Mouse (Mus musculus): Measurements from ENCODE around the gene Lat. TPM values are rescaled to one million over a fixed set of nuclear protein-coding genes. Genes with fewer than 3 reads are reported as not detected.
"Not testable (repeated sequence)": the region's sequence is repeated elsewhere in the genome, so short reads cannot be mapped to it uniquely, and the experiment has no call there.

Gene Lat
- 3.0 and 3.1 TPM in 2 replicates for polyA plus RNA-seq (2015; fragmentation: Nextera tagmentation; extraction: Ambion mirVana)

- Histone ChIP-seq H3K27ac (replicated peaks) (no peak within 1 kb of the TSS), H3K4me2 (peak within 1 kb of the TSS; percentile 36), H3K9ac (0 out of 2 replicates have a peak within 1 kb of the TSS, but pooled peaks have one; percentile 24), H3K4me3 (peak within 1 kb of the TSS; percentile 13; the same call in 1 of the 2 replicates), H3K4me1 (0 out of 2 replicates have a peak, but pooled peaks cover 8% of the 10 kb centered on the region), H3K36me3 (peaks cover 51% of the 10 kb centered on the region), H3K9me3 (no peaks in the 10 kb centered on the region), H3K27me3 (replicated peaks) (no peaks in the 10 kb centered on the region)
- no peak for ATAC-seq (ENCODE audit: extremely low read depth, insufficient number of reproducible peaks, low FRiP score, low TSS enrichment)
- WGBS = 53% methylated on average over 13 of the region's 13 CpGs
Observed at GRCm38 (mm10) chr7:126369393-126369792, at the start of gene Lat. Gene Lat (minus strand): TSS chr7:126369570.

- 0 out of 2 replicates have a peak, but pooled peaks cover 6% of the 10 kb centered on the region for H3K27me3 ChIP-seq (replicated peaks)
- H3K9me3 ChIP-seq = no peaks in the 10 kb centered on the region
- no peak overlapping the region for H3K9ac ChIP-seq
- WGBS = 55% methylated on average over 3 of the region's 3 CpGs
- ATAC-seq (ENCODE audit: extremely low read depth, insufficient number of reproducible peaks, low FRiP score, low TSS enrichment) = no peak
- H3K4me3 ChIP-seq = no peak overlapping the region
- no peak overlapping the region for H3K27ac ChIP-seq (replicated peaks)
- H3K36me3 ChIP-seq = no peaks in the 10 kb centered on the region
- no peak overlapping the region for H3K4me2 ChIP-seq
- no peaks in the 10 kb centered on the region for H3K4me1 ChIP-seq
Observed at GRCm38 (mm10) chr7:126418496-126418895, 49.1 kb upstream of the Lat start.

- Histone ChIP-seq H3K4me1 (no peaks in the 10 kb centered on the region), H3K4me2 (no peak overlapping the region), H3K36me3 (no peaks in the 10 kb centered on the region), H3K27me3 (replicated peaks) (0 out of 2 replicates have a peak, but pooled peaks cover 6% of the 10 kb centered on the region), H3K9me3 (no peaks in the 10 kb centered on the region), H3K9ac (no peak overlapping the region), H3K27ac (replicated peaks) (no peak overlapping the region), H3K4me3 (no peak overlapping the region)
- ATAC-seq (ENCODE audit: extremely low read depth, insufficient number of reproducible peaks, low FRiP score, low TSS enrichment) = no peak
- 80% methylated on average over 4 of the region's 4 CpGs for WGBS
Observed at GRCm38 (mm10) chr7:126417606-126418005, 48.2 kb upstream of the Lat start.

GRCm38 (mm10) chr7:126417045-126417444, 47.7 kb upstream of the Lat start:
- 48% methylated on average over 8 of the region's 8 CpGs for WGBS
- no peak overlapping the region for H3K4me3 ChIP-seq
- H3K4me1 ChIP-seq = no peaks in the 10 kb centered on the region
- no peak overlapping the region for H3K4me2 ChIP-seq
- no peak overlapping the region for H3K9ac ChIP-seq
- H3K9me3 ChIP-seq = no peaks in the 10 kb centered on the region
- 0 out of 2 replicates have a peak, but pooled peaks cover 6% of the 10 kb centered on the region for H3K27me3 ChIP-seq (replicated peaks)
- no peak overlapping the region for H3K27ac ChIP-seq (replicated peaks)
- H3K36me3 ChIP-seq = no peaks in the 10 kb centered on the region
- no peak for ATAC-seq (ENCODE audit: extremely low read depth, insufficient number of reproducible peaks, low FRiP score, low TSS enrichment)

GRCm38 (mm10) chr7:126416615-126417014, 47.2 kb upstream of the Lat start:
- WGBS = 45% methylated on average over 2 of the region's 2 CpGs
- Histone ChIP-seq H3K9ac (no peak overlapping the region), H3K9me3 (no peaks in the 10 kb centered on the region), H3K4me1 (no peaks in the 10 kb centered on the region), H3K4me3 (no peak overlapping the region), H3K36me3 (no peaks in the 10 kb centered on the region), H3K4me2 (no peak overlapping the region), H3K27ac (replicated peaks) (no peak overlapping the region), H3K27me3 (replicated peaks) (peaks cover 8% of the 10 kb centered on the region; the same call in 1 of the 2 replicates)
- no peak for ATAC-seq (ENCODE audit: extremely low read depth, insufficient number of reproducible peaks, low FRiP score, low TSS enrichment)

GRCm38 (mm10) chr7:126414725-126415124, 45.4 kb upstream of the Lat start, which contains the start of gene Cd19:
Gene Cd19 (minus strand): TSS chr7:126414889.
- H3K27ac ChIP-seq (replicated peaks) = no peak within 1 kb of the TSS
- ATAC-seq (ENCODE audit: extremely low read depth, insufficient number of reproducible peaks, low FRiP score, low TSS enrichment) = no peak
- H3K4me1 ChIP-seq = no peaks in the 10 kb centered on the region
- WGBS = 89% methylated on average over 6 of the region's 6 CpGs
- H3K4me2 ChIP-seq = no peak within 1 kb of the TSS
- no peaks in the 10 kb centered on the region for H3K9me3 ChIP-seq
- no peaks in the 10 kb centered on the region for H3K36me3 ChIP-seq
- H3K4me3 ChIP-seq = no peak within 1 kb of the TSS
- H3K27me3 ChIP-seq (replicated peaks) = peaks cover 14% of the 10 kb centered on the region; the same call in 1 of the 2 replicates
- no peak within 1 kb of the TSS for H3K9ac ChIP-seq

GRCm38 (mm10) chr7:126411061-126411460, 41.7 kb upstream of the Lat start:
- Histone ChIP-seq H3K36me3 (no peaks in the 10 kb centered on the region), H3K4me1 (no peaks in the 10 kb centered on the region), H3K9ac (no peak overlapping the region), H3K27me3 (replicated peaks) (peaks cover 14% of the 10 kb centered on the region; the same call in 1 of the 2 replicates), H3K27ac (replicated peaks) (no peak overlapping the region), H3K4me2 (no peak overlapping the region), H3K4me3 (no peak overlapping the region), H3K9me3 (no peaks in the 10 kb centered on the region)
- ATAC-seq (ENCODE audit: extremely low read depth, insufficient number of reproducible peaks, low FRiP score, low TSS enrichment) = no peak
- WGBS = 76% methylated on average over 4 of the region's 4 CpGs

GRCm38 (mm10) chr7:126408686-126409085, 39.3 kb upstream of the Lat start:
- H3K4me2 ChIP-seq = no peak overlapping the region
- H3K27me3 ChIP-seq (replicated peaks) = peaks cover 9% of the 10 kb centered on the region; the same call in 1 of the 2 replicates
- no peaks in the 10 kb centered on the region for H3K36me3 ChIP-seq
- H3K9me3 ChIP-seq = no peaks in the 10 kb centered on the region
- no peak for ATAC-seq (ENCODE audit: extremely low read depth, insufficient number of reproducible peaks, low FRiP score, low TSS enrichment)
- 66% methylated on average over 2 of the region's 2 CpGs for WGBS
- no peak overlapping the region for H3K9ac ChIP-seq
- H3K27ac ChIP-seq (replicated peaks) = no peak overlapping the region
- H3K4me3 ChIP-seq = no peak overlapping the region
- H3K4me1 ChIP-seq = no peaks in the 10 kb centered on the region

- not testable (repeated sequence) for H3K4me1 ChIP-seq; H3K9me3 ChIP-seq; H3K9ac ChIP-seq; H3K27me3 ChIP-seq (replicated peaks); H3K4me3 ChIP-seq; H3K4me2 ChIP-seq; ATAC-seq (ENCODE audit: extremely low read depth, insufficient number of reproducible peaks, low FRiP score, low TSS enrichment); H3K27ac ChIP-seq (replicated peaks); H3K36me3 ChIP-seq
- WGBS = 67% methylated on average over 8 of the region's 8 CpGs
Observed at GRCm38 (mm10) chr7:126402518-126402917, 33.1 kb upstream of the Lat start.

GRCm38 (mm10) chr7:126399548-126399947, 30.2 kb upstream of the Lat start:
- WGBS = 7% methylated on average over 5 of the region's 5 CpGs
- no peak overlapping the region for H3K4me2 ChIP-seq
- H3K27me3 ChIP-seq (replicated peaks) = no peaks in the 10 kb centered on the region
- H3K9ac ChIP-seq = no peak overlapping the region
- no peak overlapping the region for H3K4me3 ChIP-seq
- no peaks in the 10 kb centered on the region for H3K36me3 ChIP-seq
- no peak for ATAC-seq (ENCODE audit: extremely low read depth, insufficient number of reproducible peaks, low FRiP score, low TSS enrichment)
- H3K9me3 ChIP-seq = no peaks in the 10 kb centered on the region
- H3K4me1 ChIP-seq = peaks cover 15% of the 10 kb centered on the region
- H3K27ac ChIP-seq (replicated peaks) = no peak overlapping the region

- Histone ChIP-seq H3K27me3 (replicated peaks) (no peaks in the 10 kb centered on the region), H3K27ac (replicated peaks) (no peak overlapping the region), H3K9me3 (no peaks in the 10 kb centered on the region), H3K9ac (no peak overlapping the region), H3K4me1 (peaks cover 15% of the 10 kb centered on the region), H3K36me3 (no peaks in the 10 kb centered on the region), H3K4me3 (no peak overlapping the region), H3K4me2 (no peak overlapping the region)
- WGBS = 79% methylated on average over 4 of the region's 4 CpGs
- no peak for ATAC-seq (ENCODE audit: extremely low read depth, insufficient number of reproducible peaks, low FRiP score, low TSS enrichment)
Observed at GRCm38 (mm10) chr7:126397822-126398221, 28.5 kb upstream of the Lat start.

GRCm38 (mm10) chr7:126397221-126397620, 27.9 kb upstream of the Lat start:
- 38% methylated on average over 6 of the region's 6 CpGs for WGBS
- H3K27me3 ChIP-seq (replicated peaks) = no peaks in the 10 kb centered on the region
- peak overlapping the region; percentile 60 for H3K4me2 ChIP-seq
- no peaks in the 10 kb centered on the region for H3K9me3 ChIP-seq
- H3K36me3 ChIP-seq = no peaks in the 10 kb centered on the region; the same call in 1 of the 2 replicates
- H3K9ac ChIP-seq = peak overlapping the region; percentile 58
- H3K27ac ChIP-seq (replicated peaks) = no peak overlapping the region
- H3K4me1 ChIP-seq = peaks cover 15% of the 10 kb centered on the region
- H3K4me3 ChIP-seq = peak overlapping the region; percentile 86
- no peak for ATAC-seq (ENCODE audit: extremely low read depth, insufficient number of reproducible peaks, low FRiP score, low TSS enrichment)
